Mouse (Mus musculus) mature B cell (primary cell): ENCODE results near the gene Prpmp5.
"Not testable (repeated sequence)": the region's sequence is repeated elsewhere in the genome, so short reads cannot be mapped to it uniquely, and the experiment has no call there.

Experiments
- in situ Hi-C: fragments of 300-500 bp; cut with MboI; formaldehyde crosslinking; loops from 2 replicates; pipeline ENCODE4 v1.14.3; 2019

Gene Prpmp5

DNA sequence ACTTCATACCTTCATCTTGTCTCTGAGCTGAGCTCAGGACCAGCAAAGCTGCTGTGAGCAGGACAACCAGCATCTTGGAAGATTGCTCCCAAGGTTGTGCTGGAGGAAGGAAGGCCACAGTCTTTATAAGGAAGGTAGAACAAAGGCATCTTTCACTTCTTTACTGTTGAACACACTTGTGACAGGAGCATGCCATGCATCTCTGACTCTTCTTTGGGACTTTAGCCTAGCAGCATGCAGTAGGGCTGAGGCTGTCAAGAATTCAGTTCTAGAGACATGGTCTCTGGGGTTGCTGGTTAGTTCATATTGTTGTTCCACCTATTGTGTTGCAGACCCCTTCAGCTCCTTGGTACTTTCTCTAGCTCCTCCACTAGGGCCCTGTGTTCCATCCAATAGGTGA lies at the start of gene Prpmp5:
TSS of gene Prpmp5 (minus strand) at position 101 of the 400 bp plus-strand sequence.
- in situ Hi-C loops, result not testable (repeated sequence)

DNA sequence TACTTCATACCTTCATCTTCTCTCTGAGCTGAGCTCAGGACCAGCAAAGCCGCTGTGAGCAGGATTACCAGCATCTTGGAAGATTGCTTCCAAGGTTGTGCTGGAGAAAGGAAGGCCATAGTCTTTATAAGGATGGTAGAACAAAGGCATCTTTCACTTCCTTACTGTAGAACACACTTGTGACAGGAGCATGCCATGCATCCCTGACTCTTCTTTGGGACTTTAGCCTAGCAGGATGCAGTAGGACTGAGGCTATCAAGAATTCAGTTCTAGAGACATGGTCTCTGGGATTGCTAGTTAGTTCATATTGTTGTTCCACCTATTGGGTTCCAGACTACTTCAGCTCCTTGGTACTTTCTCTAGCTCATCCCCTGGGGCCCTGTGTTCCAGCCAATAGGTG lies 49.5 kb upstream of the Prpmp5 start, which contains the start of gene Gm8882:
TSS of gene Gm8882 (minus strand) at position 101 of the 400 bp plus-strand sequence.
- in situ Hi-C loops, result not testable (repeated sequence)
